Mouse (Mus musculus) fibroblast of lung, adult 2 months (primary cell): ENCODE data around the gene Etv2.

Experiments used
- DNase-seq: peaks from one replicate; pipeline ENCODE4 v3.0.0-alpha.2; 2011; ENCODE audit warnings: low read depth

Etv2 gene

DNA sequence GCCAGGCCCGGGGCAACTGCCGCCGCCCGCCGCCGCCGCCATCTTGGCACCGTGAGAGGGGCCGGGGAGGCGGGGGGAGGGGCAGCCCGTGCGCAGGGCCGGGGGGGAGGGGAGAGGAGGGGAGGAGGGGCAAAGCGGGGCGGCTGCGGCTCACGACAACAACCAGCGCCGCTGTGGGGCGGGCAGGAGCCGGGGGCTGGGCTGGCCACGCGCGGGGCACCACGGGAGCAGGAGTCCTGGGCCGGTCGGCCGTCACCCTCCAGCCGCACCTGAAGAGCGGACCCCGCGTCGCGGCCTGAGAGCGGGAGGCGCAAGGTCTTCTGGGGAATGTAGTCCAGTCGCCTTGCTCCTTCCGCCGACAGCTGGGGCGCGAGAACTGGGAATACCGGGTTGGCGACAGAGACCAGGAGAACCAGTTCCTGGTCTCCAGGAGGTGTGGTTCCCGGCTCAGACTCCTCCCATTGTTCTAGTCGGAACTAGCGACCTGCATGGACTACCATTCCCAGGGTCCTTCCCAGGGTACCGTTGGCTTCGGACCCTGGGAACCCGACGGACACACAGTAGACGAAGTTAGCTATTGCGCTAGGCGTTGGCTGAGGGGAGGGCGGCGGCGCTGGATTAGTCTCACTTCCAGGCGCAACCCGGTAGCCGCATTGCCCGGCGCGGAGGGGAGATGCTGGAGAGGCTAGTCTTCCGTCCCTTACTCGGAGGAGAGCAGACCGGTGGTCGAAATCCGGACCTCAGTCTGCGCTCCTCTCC lies 46.8 kb downstream of the Etv2 start, which contains the start of gene Kmt2b:
Kmt2b (minus strand) TSS at position 51 of the 759 bp plus-strand sequence.
- peak; percentile 98 for DNase-seq

DNA sequence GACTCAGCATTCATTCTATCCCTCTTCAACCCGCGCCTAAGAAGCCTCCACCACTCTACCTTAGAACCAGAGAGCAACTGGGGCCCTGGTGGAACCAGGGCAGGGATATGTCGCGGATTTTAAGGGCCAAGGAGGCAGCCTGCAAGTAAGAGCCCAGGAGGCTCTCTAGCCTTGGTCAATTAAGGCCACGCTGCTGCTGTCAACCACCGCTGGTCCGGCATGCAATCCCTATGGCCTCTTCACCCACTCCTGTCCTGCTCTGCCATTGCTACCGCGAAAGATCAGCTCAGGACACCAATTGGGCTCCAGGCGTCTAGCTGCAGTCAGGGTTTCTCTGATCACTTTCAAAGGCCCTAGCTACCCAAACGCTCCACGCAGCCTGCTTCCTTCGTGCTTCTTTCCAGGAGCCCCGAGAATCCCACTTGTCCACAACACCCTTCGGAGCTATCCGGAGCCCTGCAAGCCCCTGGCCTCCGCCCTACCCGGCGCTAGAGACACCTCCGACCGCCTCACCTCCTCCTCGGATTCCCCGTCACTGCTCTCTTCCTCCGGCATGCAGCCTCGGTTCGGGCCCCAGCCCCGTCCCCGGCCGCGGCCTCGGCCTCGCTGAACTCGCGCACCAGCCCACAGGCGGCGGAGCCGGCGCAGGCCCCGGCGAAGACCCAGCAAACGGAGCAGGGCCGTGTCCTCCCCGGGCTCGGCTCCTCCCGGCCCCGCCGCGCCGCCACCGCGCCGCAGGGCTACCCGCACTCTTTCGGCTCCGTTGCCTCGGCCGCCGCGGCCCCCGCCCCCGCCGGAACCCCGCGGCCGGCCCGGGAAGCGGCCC lies 47.6 kb downstream of the Etv2 start:
- DNase-seq, result no peak

DNA sequence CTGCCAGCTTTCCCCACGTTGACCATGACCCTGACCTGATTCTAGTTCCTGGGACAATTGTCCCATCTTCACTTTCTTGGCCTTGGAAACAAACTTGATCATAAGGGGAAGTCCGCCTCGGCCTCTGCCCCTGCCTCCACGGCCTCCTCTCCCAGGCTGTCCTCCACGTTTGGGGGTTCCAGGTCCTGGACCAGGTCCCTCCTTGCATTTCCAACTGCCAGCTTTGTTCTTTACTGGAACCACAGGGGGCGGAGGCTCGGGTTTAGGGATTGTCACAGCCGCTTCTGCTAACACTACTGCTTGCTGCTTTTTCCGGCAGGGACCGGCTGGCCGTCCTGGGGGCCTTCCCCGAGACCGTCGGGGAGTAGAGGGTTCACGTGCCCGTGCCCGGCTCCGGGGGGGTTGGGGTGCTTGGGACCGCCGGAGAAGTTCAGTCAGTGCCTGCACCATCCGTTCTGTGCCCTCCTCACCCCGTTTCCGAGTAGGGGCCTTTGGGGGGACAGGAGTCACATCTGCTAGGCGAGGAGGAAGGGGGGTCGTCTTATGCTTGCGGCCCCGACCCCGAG lies 49.1 kb downstream of the Etv2 start:
- DNase-seq, result no peak

DNA sequence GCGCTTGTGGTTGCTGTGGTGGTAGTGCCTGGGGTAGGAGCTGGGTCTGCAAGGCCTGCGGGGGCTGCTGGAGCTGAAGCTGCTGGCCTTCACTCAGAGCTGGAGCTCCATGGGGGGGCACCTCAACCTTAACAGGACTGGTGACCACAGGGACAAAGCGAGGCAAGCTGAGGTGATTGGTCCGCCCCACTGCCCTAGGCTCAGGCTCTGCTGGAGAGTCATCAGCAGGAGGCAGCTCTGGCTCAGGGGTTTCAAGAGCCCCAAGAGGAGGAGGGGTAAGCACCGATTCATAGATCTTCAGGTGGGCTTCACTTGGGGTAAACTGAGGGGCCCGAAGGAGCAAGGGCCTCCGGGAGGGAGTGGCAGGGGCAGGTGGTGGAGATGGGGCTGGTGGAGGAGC lies 50.5 kb downstream of the Etv2 start:
- no peak for DNase-seq

DNA sequence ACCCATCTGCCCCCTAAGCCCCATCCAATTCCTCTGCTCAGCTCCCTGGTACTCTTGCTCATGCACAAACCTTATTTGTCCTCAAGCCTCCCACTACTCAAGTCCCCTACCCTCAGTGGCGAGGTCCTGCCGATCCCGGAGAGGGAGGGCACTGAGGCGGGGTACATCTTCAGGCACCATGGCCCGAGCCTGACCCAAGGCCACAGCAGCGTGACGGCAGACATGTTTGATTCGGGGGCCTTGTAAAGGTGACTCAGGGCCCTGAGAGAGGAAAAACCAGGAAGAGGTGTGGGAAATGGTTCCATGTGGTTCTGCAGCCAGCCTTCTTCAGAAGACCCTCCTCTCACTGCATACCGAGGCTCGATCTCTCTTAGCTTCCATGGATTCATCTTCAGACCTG lies 51.3 kb downstream of the Etv2 start:
- no peak for DNase-seq
